Comparison of ENCODE assay signal across 19 mouse cellular contexts in genomic region chr3:129639701-129640100, GRCm38 (mm10).
DNase-seq lines count a peak whose midpoint lies in the region; ATAC-seq and TF ChIP-seq lines count a peak whose summit lies in the region.
"Had no signal": no experiment of that assay in that cellular context is flagged by ENCODE, and none has a peak within 500 bp of the region (broad histone marks: within the 10 kb centered on the region; RNA-seq: fewer than 3 reads in every experiment).

No protein-coding gene starts in this region.

- TF ChIP-seq CTCF in layer of hippocampus, adult 2 months (conservative IDR thresholded peaks at IDR 0.05): no peak
- no peak for TF ChIP-seq CTCF in hindbrain, postnatal 0 days (IDR thresholded peaks at IDR 0.05; ENCODE audit: low read depth)

- H3K9me3 ChIP-seq in neural tube, embryonic 13.5 days: no peaks in the 10 kb centered on the region
- H3K9me3 ChIP-seq in hindbrain, postnatal 0 days (ENCODE audit: low read length): no peaks in the 10 kb centered on the region
- H3K9me3 ChIP-seq in heart, embryonic 11.5 days (replicated peaks; ENCODE audit: control insufficient read depth, low read length): no peaks in the 10 kb centered on the region
- H3K9me3 ChIP-seq: heart, embryonic 10.5 days; stomach, embryonic 15.5 days had no signal

- H3K4me2 ChIP-seq in neural tube, embryonic 13.5 days: no peak overlapping the region
- no peak overlapping the region for H3K4me2 ChIP-seq in hindbrain, postnatal 0 days (ENCODE audit: low read depth, low read length)
- no peak overlapping the region for H3K4me2 ChIP-seq in heart, embryonic 11.5 days
- H3K4me2 ChIP-seq: stomach, embryonic 15.5 days had no signal

- intact Hi-C loops in heart, postnatal 10 days (cut with DNase I): loop anchor here (5.0 kb wide), 1 partner anchor 107 kb away; the partner anchor contains the start of gene Elovl6

- H3K4me1 ChIP-seq in neural tube, embryonic 13.5 days (replicated peaks): peaks cover 14% of the 10 kb centered on the region
- no peaks in the 10 kb centered on the region for H3K4me1 ChIP-seq in hindbrain, postnatal 0 days (ENCODE audit: insufficient read depth, low read length)
- H3K4me1 ChIP-seq in heart, embryonic 11.5 days (ENCODE audit: control insufficient read depth, insufficient read depth, low read length): no peaks in the 10 kb centered on the region
- H3K4me1 ChIP-seq: stomach, embryonic 15.5 days had no signal

- DNase-seq in layer of hippocampus, adult 2 months (ENCODE audit: low spot score in 2 of 2): no peak
- no peak for DNase-seq in layer of hippocampus, adult 18-20 months (ENCODE audit: low spot score in 2 of 2)
- no peak for DNase-seq in neural tube, embryonic 10.5 days (ENCODE audit: extremely low spot score, low spot score)
- no peak for DNase-seq in hindbrain, postnatal 0 days (ENCODE audit: low spot score)
- DNase-seq in heart, postnatal 10 days: no peak
- DNase-seq: adrenal gland, postnatal 25 days; cerebellum, adult 11 months; cerebellum, postnatal 14 days; heart, postnatal 14 days; kidney, adult 9 months; liver, postnatal 0 days; lung, postnatal 4 days; right cerebral cortex, postnatal 25 days; thymus, adult 18-20 months had no signal

- H3K27ac ChIP-seq in layer of hippocampus, adult 2 months: peak overlapping the region; percentile 68
- peak overlapping the region; percentile 38; the same call in 1 of the 2 replicates for H3K27ac ChIP-seq in neural tube, embryonic 13.5 days (replicated peaks)
- H3K27ac ChIP-seq in hindbrain, postnatal 0 days: peak overlapping the region; percentile 49; the same call in 1 of the 2 replicates
- H3K27ac ChIP-seq in heart, embryonic 11.5 days (ENCODE audit: low read depth, low read length): no peak overlapping the region
- H3K27ac ChIP-seq: heart, embryonic 10.5 days; stomach, embryonic 15.5 days had no signal

- H3K4me3 ChIP-seq in layer of hippocampus, adult 2 months: no peak overlapping the region
- H3K4me3 ChIP-seq in neural tube, embryonic 13.5 days: no peak overlapping the region
- no peak overlapping the region for H3K4me3 ChIP-seq in hindbrain, postnatal 0 days (ENCODE audit: low read length)
- H3K4me3 ChIP-seq in heart, embryonic 11.5 days (ENCODE audit: low read depth, low read length): no peak overlapping the region
- H3K4me3 ChIP-seq: heart, embryonic 10.5 days; stomach, embryonic 15.5 days had no signal

- ATAC-seq in neural tube, embryonic 13.5 days (ENCODE audit: low read depth): no peak
- ATAC-seq in hindbrain, postnatal 0 days: peak; percentile 4; the same call in 1 of the 2 replicates
- no peak for ATAC-seq in heart, embryonic 11.5 days (replicated peaks; ENCODE audit: insufficient number of reproducible peaks, low FRiP score, low TSS enrichment)
- ATAC-seq: liver, postnatal 0 days had no signal

- no peak overlapping the region for H3K9ac ChIP-seq in neural tube, embryonic 13.5 days
- H3K9ac ChIP-seq in hindbrain, postnatal 0 days (replicated peaks; ENCODE audit: low read length): no peak overlapping the region
- H3K9ac ChIP-seq in heart, embryonic 11.5 days (ENCODE audit: low read depth, low read length): no peak overlapping the region
- H3K9ac ChIP-seq: liver, postnatal 0 days; stomach, embryonic 15.5 days had no signal

- H3K36me3 ChIP-seq in neural tube, embryonic 13.5 days: 0 out of 2 replicates have a peak, but pooled peaks cover 3% of the 10 kb centered on the region
- no peaks in the 10 kb centered on the region for H3K36me3 ChIP-seq in hindbrain, postnatal 0 days (ENCODE audit: insufficient read depth, low read length)
- H3K36me3 ChIP-seq in heart, embryonic 11.5 days (ENCODE audit: control insufficient read depth, insufficient read depth, low read length): no peaks in the 10 kb centered on the region
- H3K36me3 ChIP-seq: heart, embryonic 10.5 days; stomach, embryonic 15.5 days had no signal

- no peaks in the 10 kb centered on the region for H3K27me3 ChIP-seq in neural tube, embryonic 13.5 days
- H3K27me3 ChIP-seq in hindbrain, postnatal 0 days (ENCODE audit: insufficient read depth, low read length): no peaks in the 10 kb centered on the region
- H3K27me3 ChIP-seq in heart, embryonic 11.5 days (ENCODE audit: control insufficient read depth, insufficient read depth, low read length): no peaks in the 10 kb centered on the region
- H3K27me3 ChIP-seq: CH12.LX; stomach, embryonic 15.5 days had no signal

- 78% methylated on average over 5 of the region's 5 CpGs for WGBS in neural tube, embryonic 13.5 days
- WGBS in hindbrain, postnatal 0 days: 62% methylated on average over 5 of the region's 5 CpGs
- 58% methylated on average over 5 of the region's 5 CpGs for WGBS in heart, embryonic 11.5 days (ENCODE audit: insufficient replicate concordance)
